Mouse (Mus musculus) 3134 (cell line): ENCODE results near the gene Lrrc8d.
"Not testable (repeated sequence)": the region's sequence is repeated elsewhere in the genome, so short reads cannot be mapped to it uniquely, and the experiment has no call there.

ENCODE experiments used
- DNase-seq: peaks from one replicate; pipeline ENCODE4 v3.0.0-alpha.2; 2011; ENCODE audit warnings: low spot score; ENCODE audit not compliant: insufficient read length; ENCODE audit errors: extremely low read depth

Lrrc8d gene

GRCm38 (mm10) chr5:105684861-105685600 is 14.7 kb upstream of the Lrrc8d start:
- peak; percentile 68 for DNase-seq

GRCm38 (mm10) chr5:105685780-105686305 is 13.9 kb upstream of the Lrrc8d start:
- not testable (repeated sequence) for DNase-seq

GRCm38 (mm10) chr5:105686331-105686995 is 13.3 kb upstream of the Lrrc8d start:
- DNase-seq: no peak

GRCm38 (mm10) chr5:105690502-105691454 is 9.0 kb upstream of the Lrrc8d start:
- no peak for DNase-seq

GRCm38 (mm10) chr5:105691645-105692044 is 8.1 kb upstream of the Lrrc8d start:
- DNase-seq: peak; percentile 19

- no peak for DNase-seq
Observed at GRCm38 (mm10) chr5:105694339-105694930, 5.3 kb upstream of the Lrrc8d start.

GRCm38 (mm10) chr5:105696049-105696448 is 3.7 kb upstream of the Lrrc8d start:
- no peak for DNase-seq

- no peak for DNase-seq
Observed at GRCm38 (mm10) chr5:105697886-105698285, 1.9 kb upstream of the Lrrc8d start.

- peak; percentile 55 for DNase-seq
Observed at GRCm38 (mm10) chr5:105698694-105699093, 1.1 kb upstream of the Lrrc8d start.

- DNase-seq: peak; percentile 71
Observed at GRCm38 (mm10) chr5:105700070-105700851, 492 bp downstream of the Lrrc8d start.

- no peak for DNase-seq
Observed at GRCm38 (mm10) chr5:105701326-105701725, 1.6 kb downstream of the Lrrc8d start.

GRCm38 (mm10) chr5:105701844-105702243 is 2.1 kb downstream of the Lrrc8d start:
- no peak for DNase-seq

- no peak for DNase-seq
Observed at GRCm38 (mm10) chr5:105702580-105703285, 3.0 kb downstream of the Lrrc8d start.

- DNase-seq: no peak
Observed at GRCm38 (mm10) chr5:105703286-105703655, 3.5 kb downstream of the Lrrc8d start.

GRCm38 (mm10) chr5:105704573-105704972 is 4.8 kb downstream of the Lrrc8d start:
- DNase-seq: no peak

- DNase-seq: no peak
Observed at GRCm38 (mm10) chr5:105706635-105707034, 6.9 kb downstream of the Lrrc8d start.

GRCm38 (mm10) chr5:105708276-105708675 is 8.5 kb downstream of the Lrrc8d start:
- no peak for DNase-seq

GRCm38 (mm10) chr5:105710473-105710872 is 10.7 kb downstream of the Lrrc8d start:
- DNase-seq: no peak

- no peak for DNase-seq
Observed at GRCm38 (mm10) chr5:105714446-105714845, 14.7 kb downstream of the Lrrc8d start.
